8 mouse cellular contexts compared by ENCODE assay signal in the genomic region with DNA sequence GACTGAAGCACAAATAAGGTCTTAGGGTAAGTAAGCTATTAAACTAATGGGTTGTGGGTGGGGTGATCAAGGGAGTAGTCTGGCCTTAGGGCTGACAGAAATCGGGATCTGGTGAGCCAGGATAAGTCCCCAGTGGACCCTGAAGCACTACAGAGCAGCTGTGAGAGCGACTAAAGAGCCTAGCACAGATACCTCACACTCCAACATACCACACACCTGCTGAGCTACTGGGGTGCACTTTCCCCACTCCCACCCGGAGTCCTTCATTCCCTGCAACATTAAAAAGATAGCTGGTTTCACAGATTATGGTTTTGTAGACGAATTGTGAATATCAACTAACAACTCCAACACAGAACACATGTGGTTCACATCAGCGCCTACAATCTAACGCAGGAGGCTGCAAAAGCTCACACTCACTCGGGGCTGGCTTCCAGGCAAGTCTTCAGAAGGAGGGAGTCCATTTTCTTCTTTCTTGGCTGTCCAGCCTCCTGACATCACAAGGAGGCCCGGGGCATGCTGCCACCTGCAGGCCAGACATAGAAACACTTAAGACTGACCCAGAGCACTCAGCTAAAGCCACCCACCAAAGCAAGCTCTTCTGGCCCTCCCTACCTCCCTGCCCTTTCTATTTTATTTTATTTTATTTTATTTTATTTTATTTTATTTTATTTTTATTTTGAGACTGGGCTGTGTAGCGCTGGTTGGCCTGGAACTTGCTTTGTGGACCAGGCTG. TPM values are rescaled to one million over a fixed set of nuclear protein-coding genes. Genes with fewer than 3 reads are reported as not detected.
A peak's percentile ranks its signal among the peaks of the same experiment; 100 is the strongest.
DNase-seq lines count a peak whose midpoint lies in the region; ATAC-seq and TF ChIP-seq lines count a peak whose summit lies in the region.

No protein-coding gene starts in this region.

- no peaks in the 10 kb centered on the region for H3K9me3 ChIP-seq in heart, embryonic 12.5 days (replicated peaks)
- no peaks in the 10 kb centered on the region for H3K9me3 ChIP-seq in kidney, postnatal 0 days (replicated peaks; ENCODE audit: low read length)
- no peaks in the 10 kb centered on the region for H3K9me3 ChIP-seq in liver, postnatal 0 days (ENCODE audit: low read length)
- H3K9me3 ChIP-seq in neural tube, embryonic 13.5 days, result no peaks in the 10 kb centered on the region

- peak; percentile 89 for TF ChIP-seq CTCF in brain, embryonic 14.5 days (IDR thresholded peaks at IDR 0.05; ENCODE audit: borderline replicate concordance, extremely low read depth, insufficient read depth, insufficient read length)
- peak; percentile 91 for TF ChIP-seq CTCF in kidney, postnatal 0 days (IDR thresholded peaks at IDR 0.05; ENCODE audit: low read depth)
- TF ChIP-seq CTCF in liver, postnatal 0 days (IDR thresholded peaks at IDR 0.05; ENCODE audit: low read depth), result peak; percentile 87
- peak; percentile 62; the same call in 1 of the 2 replicates for TF ChIP-seq CTCF in testis, adult 2 months (IDR thresholded peaks at IDR 0.05; ENCODE audit: control insufficient read depth, insufficient read depth, insufficient replicate concordance, low read depth, low read length)

- 0 out of 2 replicates have a peak, but pooled peaks cover 12% of the 10 kb centered on the region for H3K4me1 ChIP-seq in heart, embryonic 12.5 days (replicated peaks)
- H3K4me1 ChIP-seq in kidney, postnatal 0 days (replicated peaks; ENCODE audit: insufficient read depth, low read length), result no peaks in the 10 kb centered on the region
- H3K4me1 ChIP-seq in liver, postnatal 0 days (ENCODE audit: insufficient read depth), result no peaks in the 10 kb centered on the region; the same call in 1 of the 2 replicates
- peaks cover 4% of the 10 kb centered on the region for H3K4me1 ChIP-seq in neural tube, embryonic 13.5 days (replicated peaks)
- no peaks in the 10 kb centered on the region for H3K4me1 ChIP-seq in testis, adult 2 months (ENCODE audit: control insufficient read depth, insufficient read depth, low read length)

- peak; percentile 78 for ATAC-seq in erythroblast, adult 5-6 weeks (replicated peaks; ENCODE audit: low FRiP score, poor library complexity, severe bottlenecking)
- ATAC-seq in heart, embryonic 12.5 days (ENCODE audit: insufficient number of reproducible peaks, low FRiP score), result peak; percentile 66
- ATAC-seq in kidney, postnatal 0 days (replicated peaks; ENCODE audit: low FRiP score, low read depth), result peak; percentile 80; the same call in 1 of the 2 replicates
- peak; percentile 49; the same call in 1 of the 2 replicates for ATAC-seq in liver, postnatal 0 days
- peak; percentile 63 for ATAC-seq in neural tube, embryonic 13.5 days (ENCODE audit: low read depth)

- H3K27ac ChIP-seq in heart, embryonic 12.5 days (ENCODE audit: poor library complexity, severe bottlenecking), result no peak overlapping the region
- H3K27ac ChIP-seq in kidney, postnatal 0 days, result no peak overlapping the region
- no peak overlapping the region for H3K27ac ChIP-seq in liver, postnatal 0 days (ENCODE audit: low read depth)
- H3K27ac ChIP-seq in neural tube, embryonic 13.5 days (replicated peaks), result no peak overlapping the region; the same call in 1 of the 2 replicates
- H3K27ac ChIP-seq in testis, adult 2 months (ENCODE audit: control insufficient read depth, insufficient read depth, low read depth, low read length), result no peak overlapping the region

- TF ChIP-seq POLR2A in brain, embryonic 14.5 days (IDR thresholded peaks at IDR 0.05; ENCODE audit: borderline replicate concordance, extremely low read depth, insufficient read depth, insufficient read length, poor library complexity, severe bottlenecking), result no peak
- no peak for TF ChIP-seq POLR2A in testis, adult 2 months (IDR thresholded peaks at IDR 0.05; ENCODE audit: control insufficient read depth, low read depth, low read length)

- H3K4me3 ChIP-seq in heart, embryonic 12.5 days, result no peak overlapping the region
- no peak overlapping the region for H3K4me3 ChIP-seq in kidney, postnatal 0 days (replicated peaks; ENCODE audit: low read depth, low read length)
- H3K4me3 ChIP-seq in liver, postnatal 0 days (ENCODE audit: low read depth, low read length), result no peak overlapping the region
- no peak overlapping the region for H3K4me3 ChIP-seq in neural tube, embryonic 13.5 days
- H3K4me3 ChIP-seq in testis, adult 2 months (ENCODE audit: control insufficient read depth, low read depth, low read length), result no peak overlapping the region

- peak; percentile 28 to 55 for DNase-seq in CD8-positive naive resting alpha-beta T cell, adult 2 months (ENCODE audit: low read depth in 2 of 2, low spot score in 2 of 2)
- peak; percentile 89 for DNase-seq in brain, embryonic 14.5 days (ENCODE audit: low read depth)
- DNase-seq in kidney, postnatal 0 days (ENCODE audit: low spot score), result peak; percentile 93
- DNase-seq in liver, postnatal 0 days, result peak; percentile 79

- H3K4me2 ChIP-seq in heart, embryonic 12.5 days, result no peak overlapping the region
- 0 out of 2 replicates have a peak overlapping the region, but pooled peaks have one; percentile 21 for H3K4me2 ChIP-seq in kidney, postnatal 0 days (ENCODE audit: low read length)
- H3K4me2 ChIP-seq in liver, postnatal 0 days (ENCODE audit: low read depth, low read length), result no peak overlapping the region
- peak overlapping the region; percentile 21; the same call in 1 of the 2 replicates for H3K4me2 ChIP-seq in neural tube, embryonic 13.5 days

- no peaks in the 10 kb centered on the region for H3K36me3 ChIP-seq in heart, embryonic 12.5 days
- no peaks in the 10 kb centered on the region for H3K36me3 ChIP-seq in kidney, postnatal 0 days (ENCODE audit: insufficient read depth, low read length)
- H3K36me3 ChIP-seq in liver, postnatal 0 days (replicated peaks; ENCODE audit: insufficient read depth, low read length), result no peaks in the 10 kb centered on the region
- H3K36me3 ChIP-seq in neural tube, embryonic 13.5 days, result no peaks in the 10 kb centered on the region
- H3K36me3 ChIP-seq in testis, adult 2 months (ENCODE audit: control insufficient read depth, insufficient read depth, low read length), result no peaks in the 10 kb centered on the region

- WGBS in heart, embryonic 12.5 days, result 33% methylated on average over 9 of the region's 9 CpGs
- 29% methylated on average over 9 of the region's 9 CpGs for WGBS in kidney, postnatal 0 days
- 34% methylated on average over 9 of the region's 9 CpGs for WGBS in liver, postnatal 0 days (ENCODE audit: insufficient replicate concordance)
- 31% methylated on average over 9 of the region's 9 CpGs for WGBS in neural tube, embryonic 13.5 days

- H3K27me3 ChIP-seq in heart, embryonic 12.5 days (replicated peaks), result no peaks in the 10 kb centered on the region; the same call in 1 of the 2 replicates
- H3K27me3 ChIP-seq in kidney, postnatal 0 days (ENCODE audit: insufficient read depth, low read length), result no peaks in the 10 kb centered on the region
- no peaks in the 10 kb centered on the region for H3K27me3 ChIP-seq in liver, postnatal 0 days (ENCODE audit: insufficient read depth, low read length)
- H3K27me3 ChIP-seq in neural tube, embryonic 13.5 days, result no peaks in the 10 kb centered on the region; the same call in 1 of the 2 replicates
- H3K27me3 ChIP-seq in testis, adult 2 months (ENCODE audit: control insufficient read depth, insufficient read depth, low read length), result no peaks in the 10 kb centered on the region

- TF ChIP-seq EP300 in liver, postnatal 0 days (IDR thresholded peaks at IDR 0.05; ENCODE audit: low read depth), result no peak

- H3K9ac ChIP-seq in heart, embryonic 12.5 days, result no peak overlapping the region
- no peak overlapping the region for H3K9ac ChIP-seq in kidney, postnatal 0 days (ENCODE audit: low read depth, low read length)
- H3K9ac ChIP-seq in liver, postnatal 0 days (replicated peaks), result no peak overlapping the region
- no peak overlapping the region for H3K9ac ChIP-seq in neural tube, embryonic 13.5 days

RNA-seq across cellular contexts. Expression of gene Gm12216, which starts 9.3 kb away (rescaled TPM):
- 0.11 and 0.15 TPM in 2 replicates for polyA plus RNA-seq in brain, embryonic 14.5 days (2012; rRNA removed)
- not detected in 2 replicates for total RNA-seq in erythroblast, adult 5-6 weeks (2015; ENCODE audit: low replicate concordance)
- total RNA-seq in erythroblast, adult 5-6 weeks (2017; ENCODE audit: low replicate concordance), result 0.17 TPM in 1 of 2 replicates, not detected in the other
- 0.19 and 0.27 TPM in 2 replicates for polyA plus RNA-seq in heart, embryonic 12.5 days (2016; fragmentation: Nextera tagmentation; extraction: Ambion mirVana)
- 2.0 and 2.3 TPM in 2 replicates for polyA plus RNA-seq in kidney, postnatal 0 days (2015; fragmentation: Nextera tagmentation; extraction: Ambion mirVana)
- polyA plus RNA-seq in liver, postnatal 0 days (2015; fragmentation: Nextera tagmentation; extraction: Ambion mirVana), result 1.1 and 1.5 TPM in 2 replicates
- polyA plus RNA-seq in neural tube, embryonic 13.5 days (2015; fragmentation: Nextera tagmentation; extraction: Ambion mirVana), result 0.99 and 1.6 TPM in 2 replicates
- 0.91 and 0.93 TPM in 2 replicates for polyA plus RNA-seq in testis, adult 2 months (2012; rRNA removed)

RNA-seq across cellular contexts. Expression of gene Slc22a5, which starts 41.7 kb away (rescaled TPM):
- polyA plus RNA-seq in brain, embryonic 14.5 days (2012; rRNA removed), result 12.7 and 14.9 TPM in 2 replicates
- 2.1 and 2.7 TPM in 2 replicates for total RNA-seq in erythroblast, adult 5-6 weeks (2015; ENCODE audit: low replicate concordance)
- total RNA-seq in erythroblast, adult 5-6 weeks (2017; ENCODE audit: low replicate concordance), result 2.0 and 2.4 TPM in 2 replicates
- 8.9 and 9.6 TPM in 2 replicates for polyA plus RNA-seq in heart, embryonic 12.5 days (2016; fragmentation: Nextera tagmentation; extraction: Ambion mirVana)
- polyA plus RNA-seq in kidney, postnatal 0 days (2015; fragmentation: Nextera tagmentation; extraction: Ambion mirVana), result 32.0 and 36.4 TPM in 2 replicates
- 6.8 and 7.2 TPM in 2 replicates for polyA plus RNA-seq in liver, postnatal 0 days (2015; fragmentation: Nextera tagmentation; extraction: Ambion mirVana)
- polyA plus RNA-seq in neural tube, embryonic 13.5 days (2015; fragmentation: Nextera tagmentation; extraction: Ambion mirVana), result 8.5 and 9.3 TPM in 2 replicates
- polyA plus RNA-seq in testis, adult 2 months (2012; rRNA removed), result 20.7 and 21.7 TPM in 2 replicates

Comparison
In these comparisons a context has a peak if more than half of its experiments do, and no peak if none do; other contexts are left out.
1. DNase-seq: peak in every context shown above with its lines; median percentile 93 in kidney, postnatal 0 days; 89 in brain, embryonic 14.5 days; 79 in liver, postnatal 0 days; 42 in CD8-positive naive resting alpha-beta T cell, adult 2 months.
2. H3K4me2 ChIP-seq: peak in kidney, postnatal 0 days (single experiment) and neural tube, embryonic 13.5 days (single experiment); none in heart, embryonic 12.5 days (single experiment) and liver, postnatal 0 days (single experiment).
3. Peak in every context shown above with its lines, with median percentiles within 50 percentile points of each other: CTCF ChIP-seq and ATAC-seq.